Mouse (Mus musculus) CH12.LX (cell line): ENCODE data around the gene Pcgf6.

Experiments
- MYC ChIP-seq: IDR thresholded peaks from 2 replicates; pipeline ENCODE4 v1.6.1; 2011; ENCODE audit warnings: low read depth, mild to moderate bottlenecking, improper control_type of control experiment, low read length
- POLR2A ChIP-seq: IDR thresholded peaks from 2 replicates; pipeline ENCODE4 v1.6.1; 2011; ENCODE audit warnings: low read depth, mild to moderate bottlenecking, improper control_type of control experiment, low read length
- USF2 ChIP-seq: conservative IDR thresholded peaks from 2 replicates; pipeline ENCODE4 v1.6.1; 2011; ENCODE audit warnings: low read depth, low read length, improper control_type of control experiment

GRCm38 (mm10) chr19:47089718-47090525, 39.2 kb upstream of the Pcgf6 start:
- TF ChIP-seq POLR2A (no peak), USF2 (no peak), MYC (no peak)
